Mouse (Mus musculus): ENCODE results near the gene Iqgap3.

DNA sequence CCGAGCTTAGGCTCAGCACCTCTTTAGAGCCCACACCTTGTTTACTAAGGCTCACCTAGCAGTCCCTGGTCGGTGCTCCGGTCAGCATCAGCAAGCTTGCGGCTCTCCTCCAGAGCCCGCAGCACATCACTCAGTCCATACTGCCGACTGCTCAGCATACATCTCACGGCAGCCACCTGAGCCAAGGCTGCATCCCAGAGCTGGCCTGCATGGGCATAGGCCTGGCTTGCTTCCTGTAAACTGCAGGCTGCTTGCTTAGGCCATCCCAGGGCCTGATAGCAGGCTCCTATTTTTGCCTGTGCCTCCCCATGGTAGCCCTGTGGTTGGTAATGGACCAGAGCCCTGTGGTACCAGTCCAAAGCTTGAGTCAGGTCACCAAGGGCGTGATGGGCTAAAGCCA lies 7.0 kb upstream of the Iqgap3 start:
- TF ChIP-seq CTCF (IDR thresholded peaks at IDR 0.05) (no peak), POLR2A (IDR thresholded peaks at IDR 0.05; ENCODE audit: insufficient read depth, low read depth, low read length) (no peak)

Data from heart, adult 2 months (tissue).